Mouse (Mus musculus) liver, postnatal 0 days (tissue): ENCODE results near the gene Nupr1.

ENCODE experiments used
- CTCF ChIP-seq: sonication (generic); IDR thresholded peaks from 2 replicates; pipeline ENCODE4 v1.5.1; 2016; ENCODE audit warnings: antibody characterized with exemption, low read depth
- EP300 ChIP-seq: IDR thresholded peaks from 2 replicates; pipeline ENCODE4 v1.6.1; 2016; ENCODE audit warnings: antibody characterized with exemption, low read depth, mild to moderate bottlenecking

DNA sequence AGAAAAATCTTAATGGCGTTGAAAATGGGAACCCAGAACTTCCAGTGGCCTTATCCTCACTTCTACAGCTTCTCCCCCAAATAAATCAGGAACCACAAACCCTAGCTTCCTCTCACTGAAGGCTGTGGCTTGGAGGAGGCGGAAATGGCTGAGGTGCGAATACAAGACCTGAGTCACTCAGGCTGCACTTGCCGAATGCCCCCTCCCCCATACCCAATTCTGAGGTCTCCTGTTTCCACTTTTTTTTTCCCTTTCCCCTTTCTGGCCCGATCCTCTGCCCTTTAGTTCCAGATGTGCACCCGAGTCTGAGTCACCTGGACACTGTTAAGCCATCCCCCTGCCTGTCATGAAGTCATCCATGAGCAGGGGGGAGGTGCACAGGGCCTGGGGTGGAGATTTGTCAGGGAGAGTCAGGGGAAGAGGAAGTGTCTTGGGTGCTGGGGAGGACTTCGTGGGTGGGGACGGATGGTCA lies 46.1 kb downstream of the Nupr1 start, which contains the start of gene Apobr:
- no peak for TF ChIP-seq CTCF
- no peak for TF ChIP-seq EP300
